Mouse (Mus musculus) olfactory bulb, adult 2 months (tissue): ENCODE measurements around the gene Tnpo3.

Source experiments
- CTCF ChIP-seq: fragments of 200-500 bp; IDR thresholded peaks from 2 replicates; pipeline ENCODE4 v1.5.1; 2012; ENCODE audit warnings: low read depth, mild to moderate bottlenecking, low read length, moderate library complexity; ENCODE audit not compliant: insufficient read depth
- POLR2A ChIP-seq: fragments of 200-500 bp; IDR thresholded peaks from 2 replicates; pipeline ENCODE4 v1.6.1; 2012; ENCODE audit warnings: mild to moderate bottlenecking, low read depth, low read length, moderate library complexity; ENCODE audit not compliant: insufficient read depth

DNA sequence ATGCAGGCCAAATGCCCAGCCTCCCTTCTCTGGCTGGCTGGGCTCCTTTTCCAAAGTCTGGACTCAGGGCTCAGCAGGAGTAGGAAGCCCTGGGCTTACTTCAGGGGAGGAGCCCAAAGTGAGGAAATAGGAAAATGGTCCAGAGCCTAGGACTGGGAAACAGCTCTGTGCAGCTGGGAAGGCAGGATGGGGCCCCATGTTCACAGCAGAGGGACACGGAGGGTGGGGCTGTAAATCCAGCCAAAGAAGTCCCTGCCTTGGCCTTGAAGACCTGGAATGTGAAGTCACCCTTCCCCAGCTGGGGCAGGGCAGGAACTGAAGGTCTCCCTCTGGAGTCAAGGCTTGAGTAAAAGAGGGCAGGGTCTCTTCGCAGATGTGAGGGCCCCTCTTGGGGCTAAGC, 100.6 kb downstream of the Tnpo3 start:
- TF ChIP-seq POLR2A (no peak), CTCF (no peak)
